Mouse (Mus musculus) embryo, embryonic 9.5 days (tissue): ENCODE measurements around the gene Pla2g6.

Experiments used
- DNase-seq: peaks from one replicate; pipeline ENCODE4 v3.0.0-alpha.2; 2017; ENCODE audit errors: extremely low spot score

Gene Pla2g6

GRCm38 (mm10) chr15:79242574-79243233 lies 85.5 kb downstream of the Pla2g6 start:
- no peak for DNase-seq

DNA sequence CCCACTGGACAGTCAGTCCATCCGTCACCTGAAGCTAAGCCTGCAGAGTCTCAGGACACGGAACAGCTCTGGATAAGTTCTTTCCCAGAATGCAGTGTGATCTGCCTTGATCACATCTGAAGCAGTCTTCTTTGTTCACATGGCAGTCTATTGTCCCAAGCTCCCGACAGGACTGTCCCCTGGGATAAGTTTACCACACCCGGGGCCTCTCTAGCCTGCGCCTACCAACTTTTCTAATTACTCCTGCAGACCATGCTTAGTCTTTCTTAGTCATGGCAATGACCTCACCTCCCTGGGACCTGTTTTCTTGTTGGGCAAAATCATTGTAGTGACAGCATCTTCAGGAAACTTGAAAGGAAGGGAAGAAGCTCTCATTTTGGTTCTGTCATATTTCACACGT lies 90.2 kb downstream of the Pla2g6 start:
- DNase-seq: no peak
